Mouse (Mus musculus): ENCODE data around the gene Polr2b. TPM values are rescaled to one million over a fixed set of nuclear protein-coding genes. Genes with fewer than 3 reads are reported as not detected.

Polr2b gene
- total RNA-seq (2021) = 10 to 100 TPM; 32.8 to 36.7 TPM
- long read RNA-seq, experiment 1, full-length matches to known transcripts = 38 of 42 reads
- long read RNA-seq, experiment 1, partial matches to known transcripts = 1 of 42 reads
- long read RNA-seq, experiment 1, other reads (novel, unspliced or antisense) = 3 of 42 reads
- long read RNA-seq, experiment 2, full-length matches to known transcripts = 12 of 21 reads
- long read RNA-seq, experiment 2, partial matches to known transcripts = 5 of 21 reads
- long read RNA-seq, experiment 2, other reads (novel, unspliced or antisense) = 4 of 21 reads

- peak; percentile 99 to 100 for DNase-seq
Measured at GRCm38 (mm10) chr5:77309924-77310772, at the start of gene Polr2b, which contains the start of gene Noa1. Gene Polr2b, plus strand, starts transcription at chr5:77310147. Gene Noa1, minus strand, starts transcription at chr5:77310084.

GRCm38 (mm10) chr5:77261137-77261536, 48.8 kb upstream of the Polr2b start:
- no peak for DNase-seq

GRCm38 (mm10) chr5:77262105-77262504, 47.8 kb upstream of the Polr2b start:
- DNase-seq = no peak

- peak; percentile 82 to 83 for DNase-seq
Measured at GRCm38 (mm10) chr5:77265081-77265670, 44.8 kb upstream of the Polr2b start, which contains the start of gene Rest. Gene Rest, plus strand, starts transcription at chr5:77265491.

GRCm38 (mm10) chr5:77265671-77266065, 44.3 kb upstream of the Polr2b start:
- DNase-seq = peak; percentile 71 to 72

GRCm38 (mm10) chr5:77266066-77266885, 43.7 kb upstream of the Polr2b start:
- DNase-seq = peak; percentile 51 to 73

- DNase-seq = no peak
Measured at GRCm38 (mm10) chr5:77266886-77267401, 43.0 kb upstream of the Polr2b start.

- DNase-seq = no peak
Measured at GRCm38 (mm10) chr5:77267441-77267840, 42.5 kb upstream of the Polr2b start.

- no peak for DNase-seq
Measured at GRCm38 (mm10) chr5:77267957-77268624, 41.9 kb upstream of the Polr2b start.

GRCm38 (mm10) chr5:77269399-77269798, 40.5 kb upstream of the Polr2b start:
- no peak for DNase-seq

GRCm38 (mm10) chr5:77273151-77273550, 36.8 kb upstream of the Polr2b start:
- no peak for DNase-seq

- peak in 1 of 2 experiments; percentile 67 for DNase-seq
Measured at GRCm38 (mm10) chr5:77275950-77276349, 34.0 kb upstream of the Polr2b start.

GRCm38 (mm10) chr5:77277204-77277603, 32.7 kb upstream of the Polr2b start:
- DNase-seq = no peak

- DNase-seq = no peak
Measured at GRCm38 (mm10) chr5:77281518-77282174, 28.3 kb upstream of the Polr2b start.

- DNase-seq = no peak
Measured at GRCm38 (mm10) chr5:77282242-77282641, 27.7 kb upstream of the Polr2b start.

GRCm38 (mm10) chr5:77285685-77286084, 24.3 kb upstream of the Polr2b start:
- DNase-seq = no peak

- DNase-seq = no peak
Measured at GRCm38 (mm10) chr5:77286904-77287303, 23.0 kb upstream of the Polr2b start.

GRCm38 (mm10) chr5:77287901-77288300, 22.0 kb upstream of the Polr2b start:
- no peak for DNase-seq

- peak in 1 of 2 experiments; percentile 21 for DNase-seq
Measured at GRCm38 (mm10) chr5:77289686-77290085, 20.3 kb upstream of the Polr2b start.

- no peak for DNase-seq
Measured at GRCm38 (mm10) chr5:77290606-77291005, 19.3 kb upstream of the Polr2b start.
